Mouse (Mus musculus) MEL (cell line): ENCODE data around the gene Hmox1. TPM values are rescaled to one million over a fixed set of nuclear protein-coding genes. Genes with fewer than 3 reads are reported as not detected.

Experiments used
- DNase-seq: peaks from one replicate; pipeline ENCODE4 v3.0.0; 2011; ENCODE audit warnings: low read depth, low spot score
- H3K27ac ChIP-seq: 2 replicates; pipeline ENCODE4 v1.5.1; 2012; ENCODE audit warnings: low read depth, mild to moderate bottlenecking, control low read depth, low read length, moderate library complexity; ENCODE audit not compliant: control insufficient read depth
- H3K27me3 ChIP-seq, 2 experiments: fragments of 150-350 bp in 1 of 2; sonication (generic) in 1 of 2; 2 replicates each; pipeline ENCODE4 v1.6.1; 2012; ENCODE audit warnings: low read length in 2 of 2, mild to moderate bottlenecking in 2 of 2, improper control_type of control experiment in 1 of 2, moderate library complexity in 1 of 2; ENCODE audit not compliant: insufficient read depth in 2 of 2, control insufficient read depth in 1 of 2
- H3K36me3 ChIP-seq, 2 experiments: 2 replicates each; pipeline ENCODE4 v1.6.1; 2012 to 2014; ENCODE audit warnings: low read length in 2 of 2, improper control_type of control experiment in 1 of 2, inconsistent platforms in 1 of 2, mild to moderate bottlenecking in 1 of 2; ENCODE audit not compliant: insufficient read depth in 2 of 2, control insufficient read depth in 1 of 2
- H3K4me1 ChIP-seq, 2 experiments: fragments of 150-350 bp in 1 of 2; sonication (generic) in 1 of 2; 2 replicates each; pipeline ENCODE4 v1.6.1; 2012; ENCODE audit warnings: low read length in 2 of 2, improper control_type of control experiment in 1 of 2, mild to moderate bottlenecking in 1 of 2; ENCODE audit not compliant: insufficient read depth in 2 of 2, control insufficient read depth in 1 of 2
- H3K4me3 ChIP-seq, 2 experiments: fragments of 150-350 bp in 1 of 2; sonication (generic) in 1 of 2; 2 replicates each; pipeline ENCODE4 v1.5.1; 2012; ENCODE audit warnings: low read depth in 2 of 2, low read length in 2 of 2, mild to moderate bottlenecking in 2 of 2, moderate library complexity in 2 of 2, control low read depth in 1 of 2, improper control_type of control experiment in 1 of 2; ENCODE audit not compliant: control insufficient read depth in 1 of 2, insufficient read depth in 1 of 2
- H3K79me2 ChIP-seq: 2 replicates; pipeline ENCODE4 v1.6.1; 2012; ENCODE audit warnings: mild to moderate bottlenecking, low read length, moderate library complexity; ENCODE audit not compliant: control insufficient read depth, poor library complexity, insufficient read depth
- H3K9ac ChIP-seq: 2 replicates; pipeline ENCODE4 v1.6.1; 2012; ENCODE audit warnings: low read depth, mild to moderate bottlenecking, control low read depth, low read length, moderate library complexity; ENCODE audit not compliant: control insufficient read depth, poor library complexity, severe bottlenecking
- H3K9me3 ChIP-seq: fragments of 150-350 bp; sonication (generic); replicated peaks from 2 replicates; pipeline ENCODE4 v1.6.1; 2012; ENCODE audit warnings: mild to moderate bottlenecking, low read length, improper control_type of control experiment, moderate library complexity; ENCODE audit not compliant: insufficient read depth
- BHLHE40 ChIP-seq: IDR thresholded peaks from 2 replicates; pipeline ENCODE4 v1.6.1; 2012; ENCODE audit warnings: low read depth, mild to moderate bottlenecking, inconsistent platforms, low read length, improper control_type of control experiment, borderline replicate concordance
- CHD1 ChIP-seq: IDR thresholded peaks from 2 replicates; pipeline ENCODE4 v1.6.1; 2012; ENCODE audit warnings: low read depth, mild to moderate bottlenecking, inconsistent platforms, low read length, improper control_type of control experiment
- CHD2 ChIP-seq: IDR thresholded peaks from 2 replicates; pipeline ENCODE4 v1.6.1; 2011; ENCODE audit warnings: low read length, improper control_type of control experiment
- ELF1 ChIP-seq: IDR thresholded peaks from 2 replicates; pipeline ENCODE4 v1.6.1; 2014; ENCODE audit warnings: low read depth, mild to moderate bottlenecking, inconsistent platforms, low read length, improper control_type of control experiment, moderate library complexity
- ETS1 ChIP-seq: IDR thresholded peaks from 2 replicates; pipeline ENCODE4 v1.6.1; 2012; ENCODE audit warnings: low read depth, mild to moderate bottlenecking, inconsistent platforms, low read length, improper control_type of control experiment, moderate library complexity
- HCFC1 ChIP-seq: IDR thresholded peaks from 2 replicates; pipeline ENCODE4 v1.6.1; 2012; ENCODE audit warnings: low read depth, mild to moderate bottlenecking, inconsistent platforms, low read length, improper control_type of control experiment, moderate library complexity
- MAX ChIP-seq: IDR thresholded peaks from 2 replicates; pipeline ENCODE4 v1.6.1; 2011; ENCODE audit warnings: low read length, improper control_type of control experiment
- MEF2A ChIP-seq: IDR thresholded peaks from 2 replicates; pipeline ENCODE4 v1.6.1; 2014; ENCODE audit warnings: low read depth, mild to moderate bottlenecking, inconsistent platforms, low read length, improper control_type of control experiment; ENCODE audit not compliant: poor library complexity, insufficient replicate concordance, severe bottlenecking; ENCODE audit errors: extremely low read depth
- MYB ChIP-seq: IDR thresholded peaks from 2 replicates; pipeline ENCODE4 v1.6.1; 2011; ENCODE audit warnings: mild to moderate bottlenecking, low read depth, low read length, improper control_type of control experiment
- NRF1 ChIP-seq: IDR thresholded peaks from 2 replicates; pipeline ENCODE4 v1.6.1; 2014; ENCODE audit warnings: low read depth, mild to moderate bottlenecking, inconsistent platforms, low read length, improper control_type of control experiment, moderate library complexity; ENCODE audit not compliant: poor library complexity, insufficient read depth, severe bottlenecking
- POLR2A ChIP-seq, 2 experiments: IDR thresholded peaks; 2 replicates each; pipeline ENCODE4 v1.6.1; 2011 to 2012; ENCODE audit warnings: low read length in 2 of 2, mild to moderate bottlenecking in 2 of 2, control low read depth in 1 of 2, improper control_type of control experiment in 1 of 2, low read depth in 1 of 2, moderate library complexity in 1 of 2; ENCODE audit not compliant: control insufficient read depth in 1 of 2, insufficient read depth in 1 of 2, poor library complexity in 1 of 2
- RAD21 ChIP-seq: IDR thresholded peaks from 2 replicates; pipeline ENCODE4 v1.6.1; 2011; ENCODE audit warnings: mild to moderate bottlenecking, low read depth, low read length, improper control_type of control experiment
- SMC3 ChIP-seq: IDR thresholded peaks from 2 replicates; pipeline ENCODE4 v1.6.1; 2011; ENCODE audit warnings: low read depth, low read length, improper control_type of control experiment
- TAL1 ChIP-seq: IDR thresholded peaks from 2 replicates; pipeline ENCODE4 v1.6.1; 2012; ENCODE audit warnings: mild to moderate bottlenecking, inconsistent platforms, low read length, moderate library complexity, mixed read lengths
- TCF12 ChIP-seq: IDR thresholded peaks from 2 replicates; pipeline ENCODE4 v1.6.1; 2014; ENCODE audit warnings: low read depth, mild to moderate bottlenecking, inconsistent platforms, low read length, improper control_type of control experiment, moderate library complexity
- USF1 ChIP-seq: IDR thresholded peaks from 2 replicates; pipeline ENCODE4 v1.6.1; 2014; ENCODE audit warnings: low read depth, mild to moderate bottlenecking, inconsistent platforms, low read length, improper control_type of control experiment, moderate library complexity
- USF2 ChIP-seq, 2 experiments: IDR thresholded peaks; 2 replicates each; pipeline ENCODE4 v1.6.1; 2011 to 2012; ENCODE audit warnings: improper control_type of control experiment in 2 of 2, low read length in 2 of 2, borderline replicate concordance in 1 of 2, inconsistent platforms in 1 of 2, low read depth in 1 of 2, mild to moderate bottlenecking in 1 of 2; ENCODE audit not compliant: insufficient read depth in 1 of 2
- ZKSCAN1 ChIP-seq: IDR thresholded peaks from 2 replicates; pipeline ENCODE4 v1.6.1; 2012; ENCODE audit warnings: low read depth, mild to moderate bottlenecking, inconsistent platforms, low read length, improper control_type of control experiment, moderate library complexity
- ZNF384 ChIP-seq: IDR thresholded peaks from 2 replicates; pipeline ENCODE4 v1.6.1; 2012; ENCODE audit warnings: low read depth, mild to moderate bottlenecking, inconsistent platforms, low read length, improper control_type of control experiment
- polyA plus RNA-seq, 2 experiments: library from polyadenylated mRNA; stranded (reverse) in 1 of 2; unstranded in 1 of 2; fragments of >175 nt in 1 of 2; fragments of >200 nt in 1 of 2; gene quantifications; 2 replicates each; pipeline versions ENCODE4 v1.2.1 to v1.2.4; 2012; ENCODE audit warnings: low replicate concordance in 2 of 2, low read depth in 1 of 2; ENCODE audit not compliant: insufficient read length in 2 of 2, insufficient read depth in 1 of 2, missing spikeins in 1 of 2
- total RNA-seq: library from RNA; depleted of rRNA; stranded (reverse); fragments of 300-350 nt; gene quantifications from 2 replicates; pipeline ENCODE4 v1.2.3, GENCODE M21; 2012

The Hmox1 gene
- total and polyA plus RNA-seq, 3 experiments: 11.1 to 72.4 TPM; not detected in 1

DNA sequence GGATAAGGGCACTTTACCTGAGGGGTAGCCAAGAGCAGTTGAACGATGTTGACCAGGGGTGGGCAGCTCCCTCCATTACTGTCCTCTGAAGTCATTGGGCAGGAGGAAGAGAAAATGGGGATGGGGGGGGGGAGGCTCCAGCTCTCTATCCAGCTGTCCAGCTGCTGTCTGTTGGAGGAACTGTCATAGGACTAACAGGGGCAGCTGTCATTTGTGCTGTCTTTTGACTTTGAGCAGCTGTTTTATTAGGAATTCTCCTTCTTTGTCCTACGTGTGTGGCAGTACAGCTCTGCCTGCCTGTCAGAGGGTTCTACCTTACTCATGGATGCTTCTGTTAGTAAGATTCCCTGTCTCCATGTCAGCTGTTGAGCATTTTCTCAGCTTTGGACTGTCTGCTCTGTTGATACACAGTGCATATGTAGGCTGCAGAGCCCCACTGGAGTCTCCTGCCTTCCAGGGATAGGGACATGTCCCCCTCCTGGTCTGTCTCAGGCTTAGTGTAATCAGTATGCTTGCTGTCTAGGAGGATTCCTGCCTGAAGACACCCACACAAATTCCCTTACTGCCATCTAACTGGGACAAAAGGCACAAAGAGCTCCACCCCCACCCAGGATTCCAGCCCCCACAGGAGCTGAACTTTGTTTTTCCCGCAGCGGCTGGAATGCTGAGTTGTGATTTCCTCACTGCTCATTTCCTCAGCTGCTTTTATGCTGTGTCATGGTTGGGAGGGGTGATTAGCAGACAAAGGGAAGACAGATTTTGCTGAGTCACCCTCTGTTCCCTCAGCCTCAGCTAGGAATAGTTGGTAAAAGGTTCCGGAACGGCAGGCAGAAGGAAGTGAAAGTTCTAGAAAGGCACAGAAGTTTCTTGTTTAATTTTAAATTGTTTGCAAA, 4.2 kb upstream of the Hmox1 start (continued):
- TF ChIP-seq USF1: no peak
- no peak for TF ChIP-seq HCFC1
- no peak for TF ChIP-seq MAX
- TF ChIP-seq TAL1: no peak

DNA sequence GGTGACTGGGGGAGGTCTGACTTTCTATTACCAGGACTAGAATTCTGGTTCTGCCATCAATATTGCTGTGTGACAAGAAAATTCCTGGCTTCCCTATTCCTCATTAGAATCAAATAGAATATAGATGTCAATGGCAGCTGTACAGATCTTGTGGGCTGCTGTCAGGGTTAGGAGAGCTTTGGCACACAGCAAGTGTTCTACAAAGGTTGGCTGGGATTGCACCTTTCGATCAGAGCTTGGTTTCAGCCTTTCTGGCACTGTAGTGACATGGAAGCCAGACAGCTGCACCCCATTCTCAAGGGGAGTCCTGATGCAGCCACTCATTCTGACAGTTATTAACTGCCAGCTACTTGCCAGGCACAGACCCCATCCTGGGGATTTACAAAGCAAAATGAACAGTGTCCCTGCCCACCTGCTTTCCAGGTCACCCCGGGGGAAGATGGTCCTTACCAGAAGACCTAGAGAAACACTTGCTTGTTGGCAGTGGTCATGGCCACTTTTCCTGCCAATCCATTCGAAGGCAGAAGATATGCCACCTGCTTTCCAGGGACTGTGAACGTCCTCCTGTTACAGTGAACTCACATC, 2.5 kb upstream of the Hmox1 start:
- H3K27ac ChIP-seq: no peak overlapping the region
- peaks cover 16 to 40% of the 10 kb centered on the region in 2 experiments for H3K4me1 ChIP-seq
- peaks cover 0 to 37% of the 10 kb centered on the region in 2 experiments; a peak in 3 of 4 replicates for H3K36me3 ChIP-seq
- no peak for DNase-seq
- no peaks in the 10 kb centered on the region for H3K27me3 ChIP-seq
- peaks cover 9% of the 10 kb centered on the region for H3K79me2 ChIP-seq
- no peak overlapping the region for H3K4me3 ChIP-seq
- no peaks in the 10 kb centered on the region for H3K9me3 ChIP-seq
- no peak overlapping the region for H3K9ac ChIP-seq
- TF ChIP-seq MYB (no peak), HCFC1 (no peak), RAD21 (no peak), ZKSCAN1 (no peak), POLR2A (IDR thresholded peaks at IDR 0.05; ENCODE audit: control insufficient read depth in 1 of 2, insufficient read depth in 1 of 2, low read depth in 1 of 2, low read length in 2 of 2, poor library complexity in 1 of 2) (no peak), MEF2A (no peak), NRF1 (no peak), MAX (no peak), CHD2 (no peak), TAL1 (no peak), USF2 (IDR thresholded peaks at IDR 0.05; ENCODE audit: borderline replicate concordance in 1 of 2, insufficient read depth in 1 of 2, low read depth in 1 of 2, low read length in 2 of 2) (no peak), TCF12 (no peak), SMC3 (no peak)
- TF ChIP-seq, all 39 proteins: peak for 0

DNA sequence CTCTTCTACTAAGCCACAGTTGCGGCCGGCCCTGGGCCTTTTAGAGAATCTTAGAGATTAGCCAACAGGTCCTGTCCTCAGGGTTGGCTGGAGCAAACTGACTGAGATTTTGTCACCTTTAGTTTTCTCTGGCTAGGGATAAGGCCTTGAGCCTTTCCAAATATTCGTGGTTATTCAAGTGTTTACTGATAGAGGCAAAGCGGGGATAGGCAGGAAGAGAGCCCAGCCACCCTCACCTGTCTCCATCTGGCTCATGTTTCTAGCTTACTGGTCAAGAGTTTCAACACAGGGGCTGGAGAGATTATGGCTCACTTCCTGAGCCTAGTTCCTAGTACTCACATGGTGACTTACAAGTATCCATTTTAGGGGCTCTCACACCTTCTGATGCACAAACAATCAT, 9.5 kb downstream of the Hmox1 start:
- Histone ChIP-seq H3K9ac (no peak overlapping the region), H3K4me1 (no peaks in the 10 kb centered on the region; a peak in 1 of 4 replicates), H3K9me3 (no peaks in the 10 kb centered on the region), H3K27ac (no peak overlapping the region), H3K27me3 (no peaks in the 10 kb centered on the region), H3K36me3 (peaks cover 0 to 7% of the 10 kb centered on the region in 2 experiments; a peak in 3 of 4 replicates), H3K79me2 (no peaks in the 10 kb centered on the region), H3K4me3 (no peak overlapping the region)
- no peak for TF ChIP-seq NRF1
- TF ChIP-seq BHLHE40: no peak
- TF ChIP-seq MEF2A: no peak
- TF ChIP-seq CHD2: no peak
- TF ChIP-seq USF2 (IDR thresholded peaks at IDR 0.05; ENCODE audit: borderline replicate concordance in 1 of 2, insufficient read depth in 1 of 2, low read depth in 1 of 2, low read length in 2 of 2): no peak
- TF ChIP-seq CHD1: no peak
- no peak for TF ChIP-seq USF1
- TF ChIP-seq ZNF384: no peak
- TF ChIP-seq ETS1: no peak
- no peak for TF ChIP-seq ELF1
- DNase-seq: no peak
